Mouse (Mus musculus) MEL-GATA-1-ER (cell line): ENCODE measurements around the gene Lsm4.

ENCODE experiments used
- DNase-seq: peaks from one replicate; pipeline ENCODE4 v3.0.0-alpha.2; 2012; ENCODE audit warnings: low read depth; ENCODE audit errors: extremely low read depth

Lsm4 gene

DNA sequence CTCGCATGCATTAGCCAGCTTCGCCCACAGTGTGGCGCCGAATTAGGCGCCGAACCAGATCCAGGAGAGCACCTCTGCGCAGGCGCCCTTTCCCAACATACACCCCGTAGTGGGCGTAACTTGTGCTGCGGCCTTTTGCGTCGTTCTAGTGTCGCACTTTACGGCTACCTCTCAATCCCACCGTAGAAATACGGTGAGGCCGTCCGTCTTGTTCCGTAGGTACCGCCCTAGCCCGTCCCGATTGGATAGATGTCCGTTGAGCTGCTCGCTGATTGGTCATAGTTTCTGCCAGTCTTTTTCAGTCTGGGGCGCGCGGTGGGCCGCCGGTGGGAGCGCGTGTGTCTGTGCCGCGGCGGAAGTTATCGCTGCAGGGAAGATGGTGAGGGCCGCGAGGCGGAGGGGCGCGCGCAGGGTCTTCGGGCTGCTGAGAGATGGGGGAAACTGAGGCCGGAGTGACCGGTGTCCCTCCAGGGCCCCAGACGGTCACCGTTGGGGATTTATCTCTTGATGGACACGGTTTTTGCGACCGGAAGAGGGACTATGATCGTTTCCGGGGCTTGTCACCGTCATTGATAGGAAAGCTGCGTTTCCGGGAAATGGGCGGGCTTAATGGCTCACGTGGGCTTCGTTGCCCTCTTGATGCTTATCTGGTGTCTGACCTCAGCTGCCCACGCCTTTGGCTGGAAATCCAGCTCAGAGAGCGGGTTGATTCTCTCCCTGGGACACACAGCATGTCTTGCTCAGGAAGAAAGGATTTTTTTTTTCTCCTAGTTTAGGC is at the start of gene Lsm4:
Gene Lsm4 (plus strand): TSS at position 170 of the 778 bp plus-strand sequence.
- peak; percentile 98 for DNase-seq

DNA sequence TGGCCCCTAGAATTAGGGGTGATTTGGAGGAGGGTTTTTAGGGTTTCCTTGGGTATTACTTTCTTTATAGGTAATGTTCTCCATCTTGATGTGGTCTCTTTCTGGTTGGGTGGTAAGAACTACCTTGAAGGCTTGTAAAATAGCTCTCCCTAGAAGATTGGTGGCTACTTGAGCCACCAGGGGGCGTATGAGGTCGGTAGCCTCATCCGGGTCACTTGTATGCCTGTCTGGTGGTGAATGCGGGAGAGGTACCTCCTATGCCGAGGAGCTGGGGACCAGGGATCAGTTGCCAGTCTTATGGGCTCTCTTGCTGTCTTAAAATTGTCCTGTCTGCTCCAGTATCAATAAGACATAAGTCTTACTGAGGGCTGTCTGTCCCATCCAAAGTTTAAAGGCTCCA is 47.9 kb upstream of the Lsm4 start:
- no peak for DNase-seq

DNA sequence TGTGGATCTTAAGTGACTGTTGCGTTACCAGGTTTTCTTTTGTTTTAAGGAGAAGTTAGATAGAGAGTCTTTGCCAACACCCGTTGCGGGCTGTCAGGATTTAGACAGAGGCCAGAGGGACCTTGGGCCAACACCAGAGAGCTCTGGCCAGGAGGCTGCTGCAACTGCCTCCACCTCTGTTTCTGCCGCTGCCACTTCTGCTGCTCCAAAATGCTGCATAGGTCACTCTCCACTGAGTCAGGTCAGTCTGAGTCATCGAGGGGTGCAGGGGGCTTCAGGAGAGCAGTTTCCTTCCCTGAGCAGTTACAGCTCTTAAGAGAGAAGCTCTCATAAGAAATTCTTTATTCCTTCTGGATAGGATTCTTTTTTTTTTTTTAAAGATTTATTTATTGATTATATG is 46.0 kb upstream of the Lsm4 start:
- DNase-seq: no peak

DNA sequence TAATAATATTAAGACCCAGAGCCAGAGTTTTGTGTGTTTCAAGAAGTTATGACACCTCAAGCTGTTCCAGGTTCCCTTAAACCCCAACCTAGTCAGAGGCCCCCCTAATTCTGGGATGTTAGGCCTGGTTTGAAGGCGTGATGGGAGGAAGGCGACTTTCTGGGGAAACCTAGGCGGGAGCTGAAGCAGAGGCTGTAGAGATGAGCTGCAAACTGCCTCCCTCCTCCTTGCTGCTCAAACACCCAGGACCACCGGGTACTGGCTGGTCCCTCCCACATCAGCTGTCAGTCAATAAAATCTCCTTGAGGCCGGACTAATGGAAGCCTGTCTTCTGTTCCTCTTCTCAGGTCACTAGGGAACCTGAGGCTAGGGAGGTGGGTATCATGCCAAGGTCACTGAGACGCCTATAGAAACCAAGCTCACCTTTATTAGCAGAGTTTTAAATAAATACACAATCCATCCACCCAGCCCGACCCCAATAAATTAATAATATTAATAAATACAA is 44.0 kb upstream of the Lsm4 start:
- no peak for DNase-seq

DNA sequence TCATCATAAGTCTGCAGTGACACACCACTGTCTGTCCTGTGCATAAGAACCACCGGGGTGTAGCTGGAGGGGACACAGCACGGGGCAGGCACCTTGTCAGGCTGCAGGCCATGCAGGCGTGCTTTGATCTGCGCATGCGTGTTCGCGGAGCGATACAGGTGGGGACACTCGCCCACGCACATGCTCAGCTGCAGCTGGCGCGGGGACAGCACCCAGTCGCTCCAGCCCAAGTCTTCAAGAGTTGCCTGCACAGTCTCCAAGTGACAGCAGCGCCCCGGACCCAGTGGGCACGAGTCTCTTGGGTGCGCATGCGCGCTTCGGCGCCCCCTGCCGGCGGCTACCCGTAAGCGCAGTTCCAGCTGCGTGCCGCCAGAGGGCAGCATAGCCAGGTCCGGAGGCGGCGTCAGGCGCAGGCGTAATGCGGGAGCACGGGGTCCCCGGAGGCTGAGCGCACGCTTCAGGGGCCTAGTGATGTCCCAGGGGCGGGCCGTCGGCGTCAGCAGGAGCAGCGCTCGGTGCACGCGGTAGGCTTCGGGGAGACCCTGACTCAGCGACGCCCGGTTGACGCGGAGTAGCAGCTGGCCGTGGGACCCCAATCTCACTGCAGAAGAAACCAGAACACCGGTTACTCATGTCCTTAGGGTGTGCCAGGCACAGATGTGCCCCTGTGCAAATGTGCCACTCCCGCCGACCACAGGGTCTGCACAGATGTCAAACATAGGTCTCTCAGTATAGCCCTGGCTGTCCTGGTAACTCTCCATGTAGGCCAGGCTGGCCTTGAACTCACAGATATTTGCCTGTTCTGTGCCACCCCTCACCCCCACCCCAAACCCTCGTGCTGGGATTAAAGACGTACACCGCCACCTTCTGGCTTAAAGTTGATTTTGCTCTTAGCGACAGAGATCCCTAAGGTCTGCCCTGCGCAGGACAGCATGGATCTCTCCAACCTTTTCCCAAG is 43.2 kb upstream of the Lsm4 start:
- DNase-seq: peak; percentile 77

DNA sequence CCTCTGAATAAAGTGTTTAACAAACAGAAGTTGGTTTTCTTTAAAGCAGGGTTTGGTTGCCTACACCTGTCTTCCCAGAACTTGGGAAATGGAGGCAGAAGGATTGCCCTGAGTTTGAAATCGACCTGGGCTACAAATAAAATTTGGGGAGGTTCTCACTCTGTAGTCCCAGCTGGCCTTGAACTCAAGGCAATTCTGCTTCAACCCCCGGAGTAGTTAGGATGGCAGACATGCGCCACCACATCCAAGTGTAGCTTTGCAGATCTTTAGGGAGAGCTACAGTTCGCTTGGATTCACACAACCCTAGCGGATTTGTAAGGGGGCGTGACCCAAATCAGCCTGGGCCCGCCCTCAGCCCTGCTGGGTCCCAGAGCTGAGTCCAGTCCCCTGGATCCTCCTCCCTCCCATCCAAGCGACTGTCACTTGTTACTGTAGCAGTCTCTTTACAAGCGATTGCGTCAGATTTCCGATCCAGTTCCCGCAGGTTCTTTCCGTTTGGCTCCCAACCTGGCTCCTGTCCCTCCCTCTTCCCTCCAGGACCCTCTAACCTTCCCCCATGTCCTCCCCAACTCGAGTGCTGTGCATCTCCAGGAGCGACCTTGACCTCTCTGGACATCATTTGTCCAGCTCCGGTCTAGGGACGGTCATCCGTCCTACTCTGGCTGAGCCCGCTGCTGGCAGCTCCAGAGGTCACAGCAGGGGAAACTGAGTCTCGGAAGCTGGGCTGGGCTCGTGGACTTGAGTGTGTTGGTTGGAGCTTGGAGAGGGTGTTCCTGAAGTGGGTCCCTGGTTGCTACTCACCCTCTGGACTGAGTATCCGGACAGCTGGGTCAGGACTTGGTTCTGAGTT is 42.3 kb upstream of the Lsm4 start:
- peak; percentile 90 for DNase-seq

DNA sequence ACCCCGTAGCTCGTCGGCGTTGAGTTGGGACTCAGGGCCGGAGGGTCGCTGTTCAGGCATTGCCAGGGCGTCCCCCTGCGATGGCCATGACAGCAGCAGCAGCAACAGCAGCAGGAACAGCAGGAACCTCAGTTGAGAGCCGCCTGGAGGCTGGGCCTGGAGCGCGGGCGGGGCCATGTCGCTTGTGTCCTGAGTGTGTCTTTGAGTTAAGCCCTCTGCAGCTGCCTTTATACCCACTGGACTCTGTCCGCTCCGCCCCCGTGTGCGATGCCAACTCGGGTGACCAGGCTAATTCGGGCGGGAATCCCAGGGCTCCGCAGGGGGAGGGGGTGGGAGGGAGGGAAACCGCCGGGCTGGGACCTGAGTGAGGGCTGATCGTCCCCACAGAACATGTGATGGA is 41.6 kb upstream of the Lsm4 start:
- no peak for DNase-seq

DNA sequence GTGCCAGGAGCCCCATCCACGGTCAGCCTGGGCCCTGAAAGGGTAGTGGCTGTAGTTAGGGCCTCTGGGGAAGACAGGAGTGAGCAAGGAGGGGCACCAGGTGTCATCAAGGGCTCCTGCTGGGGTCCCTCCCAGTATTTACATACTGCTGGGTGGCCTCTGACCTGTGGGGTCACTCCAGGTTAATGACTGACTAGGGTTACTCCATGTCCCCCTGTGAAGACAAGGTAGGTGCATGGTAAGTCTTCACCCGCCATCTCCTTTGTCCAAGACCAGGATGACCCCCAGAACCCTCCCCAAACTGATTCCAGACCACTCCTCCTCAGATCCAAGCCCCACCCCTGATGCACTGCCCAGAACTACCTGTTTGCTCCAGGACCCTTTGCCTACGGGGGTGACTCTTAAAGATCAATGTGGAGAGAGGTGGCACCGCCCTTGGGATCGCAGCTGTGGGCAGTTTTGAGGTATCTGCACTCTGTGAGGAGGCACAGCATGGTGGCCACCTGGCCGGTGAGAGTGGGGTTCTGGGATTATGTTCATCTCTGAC is 40.6 kb upstream of the Lsm4 start, which contains the start of gene Gdf15:
Gene Gdf15 (minus strand): TSS at position 111 of the 547 bp plus-strand sequence.
- no peak for DNase-seq

DNA sequence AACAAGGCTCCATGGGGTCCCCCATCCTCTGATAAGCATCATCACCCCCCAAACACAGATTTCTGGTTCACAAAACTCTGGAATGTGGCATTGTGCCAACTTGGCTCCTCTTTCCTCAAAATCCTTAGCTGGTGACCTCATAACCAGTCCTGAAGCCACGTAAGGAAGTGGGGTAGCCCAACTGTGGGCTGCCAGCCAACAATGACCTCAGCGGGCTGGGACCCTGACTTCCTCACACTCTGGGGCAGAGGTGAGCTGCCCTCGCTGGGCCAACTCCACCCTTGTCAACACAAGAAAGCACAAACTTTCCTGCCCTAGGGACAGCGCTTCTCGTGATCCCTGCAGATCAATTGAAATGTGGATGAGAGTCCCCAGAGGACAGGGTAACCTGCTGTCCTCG is 39.0 kb upstream of the Lsm4 start:
- no peak for DNase-seq

DNA sequence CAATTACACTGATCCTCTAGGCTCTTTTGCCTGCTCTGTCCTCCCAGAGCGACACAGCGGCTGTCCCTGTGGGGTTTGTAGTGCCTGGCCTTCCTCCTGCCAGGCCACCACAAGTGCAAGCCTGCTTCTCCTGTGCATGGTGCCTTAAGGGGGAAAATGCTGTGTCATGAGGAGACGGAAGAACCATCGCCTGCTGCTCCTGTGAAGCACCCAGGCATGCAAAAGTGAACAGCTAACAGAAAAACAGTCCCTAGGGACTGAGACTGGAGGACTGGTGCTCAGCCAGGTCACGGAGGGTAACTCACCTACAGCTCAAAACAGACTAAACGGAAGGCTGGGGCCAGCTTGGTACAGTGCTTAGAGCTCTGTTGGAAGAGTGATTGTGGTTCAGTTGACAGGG is 37.5 kb upstream of the Lsm4 start:
- no peak for DNase-seq

DNA sequence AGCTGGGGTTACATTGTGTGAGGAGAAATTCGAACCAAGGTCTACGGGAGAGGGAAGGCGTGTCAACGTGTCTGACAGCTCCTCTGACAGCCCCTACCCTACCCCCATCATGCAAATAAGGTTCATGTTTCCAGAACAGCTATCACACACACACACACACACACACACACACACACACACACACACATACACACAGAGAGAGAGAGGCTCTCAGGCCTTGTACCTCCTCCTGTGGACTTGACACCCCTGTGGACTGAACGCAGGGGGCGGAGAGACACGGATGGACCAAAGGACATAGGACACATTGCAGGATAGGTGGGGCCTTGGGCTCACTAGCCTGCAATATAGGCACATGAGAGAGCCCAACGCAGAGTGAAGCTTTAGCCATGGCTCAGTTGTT is 36.2 kb upstream of the Lsm4 start:
- DNase-seq: no peak

DNA sequence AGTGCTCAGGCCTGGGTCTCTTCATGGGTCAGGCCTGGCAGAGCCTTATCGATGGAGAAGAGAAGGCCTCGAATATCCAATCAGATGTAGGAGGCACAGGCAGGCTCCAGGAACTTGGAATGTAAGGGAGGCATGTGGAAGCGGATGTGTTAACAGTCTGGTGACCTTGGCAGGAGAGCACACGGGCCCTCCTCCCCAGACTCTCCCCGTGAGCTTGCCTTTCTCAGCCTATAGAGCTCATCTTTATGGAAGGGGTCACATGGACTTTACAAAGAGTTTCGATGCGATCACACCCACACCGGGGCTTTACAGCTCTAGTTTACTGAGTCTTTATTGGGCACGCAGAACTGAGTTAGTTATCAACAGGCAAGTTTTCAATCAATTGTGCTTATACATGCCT is 34.3 kb upstream of the Lsm4 start:
- DNase-seq: no peak

DNA sequence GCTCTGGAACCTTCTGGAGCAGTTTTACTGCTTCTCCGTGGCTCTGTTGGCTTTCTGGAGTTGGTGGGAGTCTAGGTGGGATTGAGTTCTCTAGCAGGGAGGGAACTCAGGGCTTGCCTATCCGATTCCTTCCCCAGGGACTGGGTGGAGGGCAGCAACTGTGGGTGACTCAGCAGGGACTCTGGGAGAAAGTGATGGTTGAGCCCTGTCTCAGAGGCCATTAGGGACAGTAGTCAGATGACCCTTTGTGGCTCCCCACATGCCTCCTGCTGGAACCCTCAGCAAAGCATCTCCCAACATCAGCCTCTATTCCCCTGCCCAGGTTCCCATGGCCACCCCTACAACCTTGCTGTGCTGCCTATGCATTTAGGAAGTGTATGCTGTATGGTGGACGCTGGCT is 30.0 kb upstream of the Lsm4 start:
- DNase-seq: no peak

DNA sequence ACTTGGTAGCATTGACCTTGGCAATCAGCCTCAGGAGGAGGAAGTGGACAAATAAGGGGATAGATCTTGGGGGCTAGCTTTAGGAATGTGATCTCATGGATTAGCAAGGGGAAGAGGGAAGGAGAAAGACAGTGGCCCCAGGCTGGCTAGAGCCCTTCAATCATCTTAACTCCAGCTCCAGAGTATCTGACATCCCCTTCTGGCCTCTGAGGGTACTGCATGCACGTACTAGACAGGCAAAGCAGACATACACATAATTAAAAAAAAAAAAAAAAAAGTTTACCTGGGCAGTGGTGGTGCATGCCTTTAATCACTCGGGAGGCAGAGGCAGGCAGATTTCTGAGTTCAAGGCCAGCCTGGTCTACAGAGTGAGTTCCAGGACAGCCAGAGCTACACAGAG is 29.0 kb upstream of the Lsm4 start:
- no peak for DNase-seq

DNA sequence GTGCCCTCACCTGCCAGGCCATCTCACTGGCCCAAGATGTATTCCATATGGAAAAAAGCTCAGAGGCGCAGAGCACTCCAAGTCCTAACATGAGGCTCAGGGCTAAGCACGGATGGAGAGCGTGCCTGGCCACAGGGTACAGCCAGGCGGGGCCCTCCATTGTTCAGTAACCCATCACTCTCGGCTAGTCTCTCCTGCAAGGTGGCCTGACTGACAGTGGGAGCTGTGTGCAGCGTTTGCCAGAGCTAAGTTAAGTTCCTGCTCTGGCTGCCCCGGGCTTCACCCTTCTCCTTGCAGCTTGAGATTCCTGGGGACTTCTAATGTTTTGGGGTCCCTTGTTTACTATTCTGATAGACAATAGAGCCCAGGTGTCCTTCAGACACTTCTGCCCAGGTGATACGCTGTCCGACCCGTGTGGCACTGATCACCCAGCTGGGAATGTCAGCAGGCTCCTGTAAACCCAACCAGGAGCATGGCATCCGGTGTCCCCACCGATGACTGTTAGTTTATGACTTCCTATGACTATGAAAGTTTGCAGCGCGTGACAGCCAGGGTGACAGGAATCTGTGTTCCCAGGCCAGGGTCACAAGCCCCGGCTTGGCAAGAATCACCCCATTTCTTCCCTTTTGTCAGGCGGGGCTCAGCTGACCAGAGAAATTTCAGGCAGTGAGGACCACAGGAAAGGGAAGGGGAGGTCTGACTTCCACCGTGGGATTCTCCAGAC is 27.4 kb upstream of the Lsm4 start:
- DNase-seq: no peak

DNA sequence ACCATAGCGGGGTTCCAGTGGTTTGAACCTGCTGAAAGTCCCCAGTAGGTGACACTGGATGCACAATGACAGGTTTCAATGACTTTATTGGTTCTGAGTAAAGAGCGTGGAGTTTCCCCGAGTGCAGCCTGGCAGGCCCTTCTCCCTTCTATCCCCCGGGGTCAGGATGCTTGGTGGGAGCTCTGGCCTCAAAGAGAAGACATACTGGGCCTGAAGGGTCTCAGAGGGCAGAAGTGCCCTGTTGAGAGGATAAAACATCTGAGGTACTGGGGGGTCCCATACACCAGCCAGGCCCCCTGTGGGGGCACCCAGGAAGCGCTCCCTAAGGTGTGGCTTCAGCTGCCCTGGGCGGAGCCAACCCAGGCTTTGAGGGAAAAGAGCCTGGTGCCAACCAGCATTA is 26.7 kb upstream of the Lsm4 start:
- DNase-seq: no peak

DNA sequence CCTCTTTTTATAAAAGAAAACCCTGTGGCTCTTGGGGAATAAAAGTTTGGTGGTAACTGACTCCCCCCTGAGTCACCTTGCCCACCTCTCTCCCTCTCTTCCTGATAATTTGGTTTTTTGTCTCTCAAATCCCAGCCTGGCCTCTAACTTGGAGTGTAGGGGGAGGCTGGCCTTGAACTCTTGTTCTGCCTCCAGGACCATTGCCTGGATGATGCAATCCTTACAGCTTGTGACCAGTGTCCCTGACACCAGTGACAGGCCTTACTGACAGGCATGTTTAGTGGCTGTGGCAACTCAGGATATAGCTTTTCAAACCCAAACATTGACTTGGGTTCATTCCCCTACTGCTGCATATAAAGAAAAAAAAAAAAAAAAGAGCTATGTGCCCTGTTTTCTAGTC is 26.3 kb upstream of the Lsm4 start:
- DNase-seq: no peak

DNA sequence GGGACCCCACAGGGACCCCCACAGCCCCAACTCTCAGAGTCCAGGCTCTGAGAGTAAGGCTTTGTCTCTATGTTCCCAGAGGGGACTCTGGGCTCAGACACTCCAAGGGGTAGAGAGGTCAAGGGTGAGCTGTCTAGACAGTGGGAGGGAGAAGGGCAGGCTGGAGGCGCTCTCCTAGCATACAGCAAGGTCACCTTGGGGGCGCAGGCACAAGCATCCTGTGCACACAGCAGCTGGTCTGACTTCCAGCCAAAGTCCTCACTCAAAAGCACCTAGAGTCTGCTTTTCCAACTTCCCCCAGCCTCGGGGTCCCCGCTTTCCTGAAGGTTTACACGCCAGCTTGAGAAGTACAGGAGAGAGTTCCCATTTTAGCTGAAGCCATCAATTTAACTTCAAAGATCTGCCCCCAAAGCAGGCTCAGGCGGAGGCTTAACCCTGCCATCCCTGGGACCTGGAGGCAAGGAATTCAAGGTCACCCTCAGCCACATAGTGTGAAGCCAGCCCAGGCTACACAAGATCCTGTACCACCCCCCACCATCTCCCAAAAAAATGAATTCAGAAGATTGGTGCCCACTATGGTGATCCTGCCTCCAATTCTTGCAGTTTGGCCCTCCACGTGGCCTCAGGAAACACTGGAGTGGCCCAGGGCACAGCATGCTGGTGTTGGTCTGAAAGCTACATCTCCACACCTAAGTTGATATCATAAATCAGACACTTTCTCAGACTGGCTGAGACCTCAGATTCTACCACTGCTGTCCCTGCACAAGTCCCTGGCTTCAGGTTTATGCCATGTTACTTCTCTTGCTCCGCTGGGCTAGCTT is 25.5 kb upstream of the Lsm4 start:
- DNase-seq: no peak

DNA sequence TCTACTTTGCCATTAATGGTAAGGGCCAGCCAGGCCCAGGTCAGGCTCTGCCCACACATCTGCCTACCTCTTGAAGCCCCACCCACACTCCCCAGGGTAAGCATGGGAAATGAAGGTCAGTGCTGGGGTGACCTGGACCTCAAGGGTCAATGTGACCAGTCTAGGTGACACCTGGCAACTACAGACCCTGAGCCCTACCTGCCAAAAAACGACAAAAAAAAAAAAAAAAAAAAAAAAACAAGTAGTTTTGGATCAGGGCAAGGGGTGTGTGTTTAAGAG is 24.9 kb upstream of the Lsm4 start:
- DNase-seq: no peak

DNA sequence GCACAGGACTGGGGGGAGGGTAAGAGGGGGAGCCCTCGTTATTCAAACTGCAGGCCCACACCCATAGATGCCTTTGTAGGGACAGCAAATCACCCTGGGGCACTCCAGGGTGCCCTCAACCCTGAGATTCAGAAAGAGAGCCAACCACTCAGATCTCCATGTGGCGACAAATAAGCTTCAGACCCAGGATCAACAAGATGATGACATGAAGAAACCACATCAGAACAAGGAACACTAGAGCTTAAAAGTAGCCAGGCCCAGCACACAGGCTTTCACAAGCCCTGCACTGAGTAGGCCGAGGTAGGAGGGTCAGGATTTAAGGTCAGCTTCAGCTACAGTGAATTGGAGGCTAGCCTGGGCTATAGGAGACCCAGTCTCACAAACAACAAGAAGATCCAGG is 24.1 kb upstream of the Lsm4 start:
- DNase-seq: no peak
